Mouse (Mus musculus) heart, postnatal 0 days (tissue): ENCODE data around the gene Slc4a2. TPM values are rescaled to one million over a fixed set of nuclear protein-coding genes. Genes with fewer than 3 reads are reported as not detected.

Experiments
- ATAC-seq: fragments of 200-750 bp; cut with Nextera tagmentation; 2 replicates; pipeline ENCODE4 v1.8.0; 2017; ENCODE audit warnings: low read depth, moderate number of reproducible peaks, moderate library complexity; ENCODE audit not compliant: insufficient read depth
- DNase-seq: peaks from one replicate; pipeline ENCODE4 v3.0.0-alpha.2; 2016; ENCODE audit warnings: low spot score
- H3K27ac ChIP-seq: fragments of 300-500 bp; sonication (generic); 2 replicates; pipeline ENCODE4 v1.5.1; 2014; ENCODE audit warnings: low read depth, mild to moderate bottlenecking
- H3K27me3 ChIP-seq: fragments of 300-500 bp; sonication (generic); 2 replicates; pipeline ENCODE4 v1.6.1; 2014; ENCODE audit warnings: low read length, mixed read lengths; ENCODE audit not compliant: control insufficient read depth, insufficient read depth
- H3K36me3 ChIP-seq: fragments of 300-500 bp; sonication (generic); replicated peaks from 2 replicates; pipeline ENCODE4 v1.6.1; 2014; ENCODE audit warnings: low read length, mixed read lengths; ENCODE audit not compliant: control insufficient read depth, insufficient read depth
- H3K4me1 ChIP-seq: fragments of 300-500 bp; sonication (generic); 2 replicates; pipeline ENCODE4 v1.6.1; 2014; ENCODE audit warnings: antibody characterized with exemption; ENCODE audit not compliant: control insufficient read depth, insufficient read depth
- H3K4me2 ChIP-seq: fragments of 300-500 bp; sonication (generic); 2 replicates; pipeline ENCODE4 v1.6.1; 2014; ENCODE audit warnings: low read depth, mild to moderate bottlenecking, low read length, moderate library complexity
- H3K4me3 ChIP-seq: fragments of 300-500 bp; sonication (generic); 2 replicates; pipeline ENCODE4 v1.5.1; 2014; ENCODE audit warnings: low read depth, low read length
- H3K9ac ChIP-seq: fragments of 300-500 bp; sonication (generic); replicated peaks from 2 replicates; pipeline ENCODE4 v1.6.1; 2014; ENCODE audit warnings: low read depth, low read length, mixed read lengths
- H3K9me3 ChIP-seq: fragments of 300-500 bp; sonication (generic); replicated peaks from 2 replicates; pipeline ENCODE4 v1.6.1; 2016; ENCODE audit warnings: low read length; ENCODE audit not compliant: control insufficient read depth
- CTCF ChIP-seq: IDR thresholded peaks from 2 replicates; pipeline ENCODE4 v1.5.1; 2016; ENCODE audit warnings: antibody characterized with exemption, control low read depth, low read depth
- EP300 ChIP-seq: IDR thresholded peaks from 2 replicates; pipeline ENCODE4 v1.6.1; 2016; ENCODE audit warnings: antibody characterized with exemption, low read depth
- WGBS: fragments of 180-500 bp; shearing (Covaris S2); extraction: QIAGEN DNeasy Blood & Tissue Kit; methylation state at CpG from one replicate; pipeline ENCODE4 v1.1.7; 2014; 5-methylcytosine and 5-hydroxymethylcytosine counted together
- polyA plus RNA-seq: library from polyadenylated mRNA; unstranded; fragments of >200 nt; fragmentation: Nextera tagmentation; extraction: Ambion mirVana; gene quantifications from 2 replicates; pipeline ENCODE4 v1.2.1, GENCODE M21; 2015
- total RNA-seq: library from RNA; depleted of rRNA; stranded (reverse); fragments of >200 nt; gene quantifications from 2 replicates; pipeline ENCODE4 v1.2.3, GENCODE M21; 2014; ENCODE audit warnings: low replicate concordance

The Slc4a2 gene
- total and polyA plus RNA-seq, 2 experiments from 2014 or later = 20.8 to 110 TPM

DNA sequence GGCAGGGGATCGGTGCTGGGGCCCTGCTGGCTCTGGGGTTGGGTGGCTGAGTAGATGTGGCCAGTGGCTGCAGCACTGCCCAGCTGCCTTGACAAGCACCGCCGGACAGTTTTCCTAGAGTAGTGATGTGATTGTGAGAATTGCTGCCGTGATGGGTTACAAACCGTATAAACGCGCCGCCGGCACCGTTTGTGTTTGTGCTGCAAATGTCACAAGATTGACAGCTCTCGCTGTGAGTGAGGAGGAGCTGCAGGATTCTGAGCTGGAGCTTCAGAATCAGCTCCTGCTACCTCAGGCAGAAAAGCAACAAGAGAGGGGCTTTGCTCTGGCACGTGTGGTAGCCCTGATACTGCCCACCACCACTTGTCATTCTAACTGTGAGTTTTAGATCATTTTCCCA, 43.1 kb downstream of the Slc4a2 start:
- Histone ChIP-seq H3K27me3 (no peaks in the 10 kb centered on the region), H3K4me3 (no peak overlapping the region), H3K9me3 (no peaks in the 10 kb centered on the region), H3K4me1 (0 out of 2 replicates have a peak, but pooled peaks cover 2% of the 10 kb centered on the region), H3K27ac (no peak overlapping the region), H3K36me3 (0 out of 2 replicates have a peak, but pooled peaks cover 2% of the 10 kb centered on the region), H3K9ac (no peak overlapping the region), H3K4me2 (no peak overlapping the region)
- DNase-seq (no peak), ATAC-seq (no peak)
- WGBS = 64% methylated on average over 12 of the region's 12 CpGs
- TF ChIP-seq EP300 = no peak
- TF ChIP-seq CTCF = no peak

DNA sequence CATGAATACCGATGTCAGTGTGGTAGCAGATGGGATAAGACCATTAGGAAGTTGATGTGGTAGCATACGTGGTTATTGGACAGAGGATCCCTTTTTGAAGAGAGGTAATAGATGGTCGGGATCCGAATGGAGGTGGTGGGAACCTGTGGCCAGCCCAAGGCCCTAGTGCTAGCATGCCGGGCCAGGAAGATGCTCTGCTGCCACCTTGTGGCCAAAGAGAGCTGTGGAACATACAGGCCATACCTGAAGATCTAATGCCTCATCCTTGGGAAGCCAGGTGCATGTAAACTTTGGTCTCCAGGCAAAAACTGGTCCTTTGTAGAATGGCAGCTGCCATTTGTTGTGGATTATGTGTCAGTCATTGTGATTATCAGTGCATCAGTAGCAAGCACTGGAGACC, 47.0 kb downstream of the Slc4a2 start:
- peak; percentile 57; the same call in 1 of the 2 replicates for ATAC-seq
- peaks cover 14% of the 10 kb centered on the region for H3K4me1 ChIP-seq
- peak; percentile 58 for DNase-seq
- no peak overlapping the region for H3K4me3 ChIP-seq
- TF ChIP-seq EP300 = no peak
- TF ChIP-seq CTCF = peak; percentile 94
- no peaks in the 10 kb centered on the region for H3K36me3 ChIP-seq
- H3K27ac ChIP-seq = no peak overlapping the region
- no peak overlapping the region for H3K4me2 ChIP-seq
- H3K27me3 ChIP-seq = 0 out of 2 replicates have a peak, but pooled peaks cover 3% of the 10 kb centered on the region
- 17% methylated on average over 5 of the region's 5 CpGs for WGBS
- H3K9ac ChIP-seq = no peak overlapping the region
- no peaks in the 10 kb centered on the region for H3K9me3 ChIP-seq

DNA sequence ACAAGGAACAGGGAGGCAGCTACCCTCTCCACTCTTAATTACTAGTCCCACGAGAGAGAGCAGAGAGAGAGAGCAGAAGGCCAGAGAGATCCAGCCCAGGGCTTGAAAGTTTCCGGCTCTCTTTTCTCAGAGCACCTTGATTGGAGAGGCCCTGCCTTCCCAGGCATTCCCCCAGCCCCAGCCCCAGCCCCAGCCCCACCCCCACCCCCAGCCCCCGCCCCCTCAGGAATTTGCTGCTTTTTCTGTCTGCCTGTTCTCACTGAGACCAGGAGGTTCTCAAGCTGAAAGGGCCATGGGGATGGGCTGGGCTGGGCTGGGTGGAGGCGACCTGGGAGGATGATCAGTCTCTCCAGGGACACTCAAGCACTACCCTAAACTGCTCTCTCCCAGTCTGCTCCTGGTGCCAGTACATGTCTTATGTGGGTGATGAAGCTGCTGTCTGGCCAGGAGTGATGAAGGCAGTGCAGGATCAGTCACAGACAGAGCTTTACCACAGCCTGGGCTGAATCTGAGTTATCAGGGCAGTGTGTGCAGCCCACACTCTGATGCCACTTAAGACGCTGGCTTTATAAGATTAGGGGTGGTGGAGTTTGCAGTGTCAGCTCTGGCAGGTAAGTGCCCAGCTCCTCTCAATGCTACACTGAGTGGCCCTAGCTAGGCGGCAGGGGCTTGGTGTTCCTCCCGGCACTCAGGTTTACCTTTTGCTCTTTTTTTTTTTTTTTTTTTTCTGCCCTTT, 49.4 kb downstream of the Slc4a2 start:
- Histone ChIP-seq H3K4me3 (no peak overlapping the region), H3K4me2 (no peak overlapping the region), H3K9ac (no peak overlapping the region), H3K9me3 (no peaks in the 10 kb centered on the region), H3K36me3 (peaks cover 15% of the 10 kb centered on the region), H3K27me3 (0 out of 2 replicates have a peak, but pooled peaks cover 3% of the 10 kb centered on the region), H3K4me1 (peaks cover 14% of the 10 kb centered on the region), H3K27ac (no peak overlapping the region)
- TF ChIP-seq EP300 = no peak
- no peak for TF ChIP-seq CTCF
- ATAC-seq (no peak), DNase-seq (no peak)
- WGBS = 66% methylated on average over 7 of the region's 7 CpGs

DNA sequence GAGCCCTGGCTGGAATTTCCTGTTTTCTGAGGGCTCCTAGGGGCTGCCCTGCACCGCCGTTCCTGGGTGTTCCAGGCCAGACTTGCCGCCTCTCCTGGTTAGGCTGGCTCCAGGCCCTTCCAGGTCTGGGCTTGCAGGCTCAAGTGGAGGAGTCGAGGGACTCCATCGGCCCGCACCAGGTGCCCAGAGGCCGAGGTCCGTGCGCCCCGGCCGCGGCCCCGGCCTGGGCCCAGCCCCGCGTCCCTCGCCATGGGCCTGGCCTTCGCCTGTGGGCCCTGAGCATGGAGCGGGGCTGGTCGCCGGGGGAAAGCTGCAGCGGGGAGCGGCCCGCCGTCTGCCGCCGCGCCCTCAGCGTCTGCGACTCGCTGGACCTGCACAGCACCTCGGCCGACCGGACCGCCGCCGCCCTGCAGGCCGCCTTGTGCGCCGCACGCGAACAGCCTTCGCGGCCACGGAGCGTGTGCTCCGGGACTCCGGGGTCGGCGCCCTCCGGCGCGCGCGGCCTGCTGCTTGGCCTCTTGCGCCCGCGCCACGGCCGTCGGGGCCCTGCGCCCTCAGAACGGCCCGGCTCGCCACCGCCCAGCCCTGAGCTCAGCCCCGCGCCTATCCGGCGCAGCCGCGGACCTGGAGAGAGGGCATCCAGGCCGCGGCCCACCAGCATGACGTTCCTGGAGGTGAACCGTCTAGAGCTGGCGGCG, 50.5 kb downstream of the Slc4a2 start:
- no peak for TF ChIP-seq CTCF
- no peak for TF ChIP-seq EP300
- peaks cover 26% of the 10 kb centered on the region for H3K36me3 ChIP-seq
- peaks cover 14% of the 10 kb centered on the region for H3K4me1 ChIP-seq
- no peaks in the 10 kb centered on the region for H3K9me3 ChIP-seq
- peak; percentile 37 for ATAC-seq
- 8% methylated on average over 65 of the region's 77 CpGs for WGBS
- 0 out of 2 replicates have a peak, but pooled peaks cover 3% of the 10 kb centered on the region for H3K27me3 ChIP-seq
- H3K27ac ChIP-seq = no peak overlapping the region
- no peak for DNase-seq
- peak overlapping the region; percentile 70 for H3K4me2 ChIP-seq
- peak overlapping the region; percentile 36 for H3K9ac ChIP-seq
- peak overlapping the region; percentile 42 for H3K4me3 ChIP-seq

DNA sequence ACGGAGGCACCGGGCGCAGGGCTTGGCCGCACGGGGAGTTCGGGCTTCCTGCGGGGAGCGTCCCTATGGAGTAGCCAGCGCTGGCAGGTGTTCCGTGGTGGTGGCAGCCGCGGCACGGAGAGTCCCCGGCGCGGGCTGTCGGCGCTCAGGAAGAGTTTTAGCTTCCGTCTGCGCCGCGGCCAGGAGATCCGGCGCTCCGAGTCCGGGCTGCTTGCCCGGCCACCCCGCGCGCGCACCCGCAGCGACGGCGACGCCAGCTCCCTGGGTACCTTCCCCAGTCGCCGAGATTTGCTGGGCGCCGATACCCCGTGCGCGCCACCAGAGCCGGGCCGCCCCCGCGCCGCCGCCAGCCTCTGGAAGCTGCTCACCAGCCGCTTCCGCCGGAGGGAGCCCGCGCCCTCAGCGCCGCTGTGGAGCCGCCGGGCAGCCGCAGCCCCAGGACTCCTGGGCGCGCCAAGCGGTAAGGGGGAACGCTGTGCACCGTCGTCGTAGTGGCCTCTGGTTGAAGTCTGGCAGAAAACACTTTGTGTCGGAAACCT, 51.2 kb downstream of the Slc4a2 start:
- Histone ChIP-seq H3K4me3 (peak overlapping the region; percentile 42), H3K36me3 (peaks cover 32% of the 10 kb centered on the region), H3K4me1 (peaks cover 14% of the 10 kb centered on the region), H3K9ac (peak overlapping the region; percentile 36), H3K27ac (no peak overlapping the region), H3K4me2 (peak overlapping the region; percentile 70), H3K27me3 (0 out of 2 replicates have a peak, but pooled peaks cover 3% of the 10 kb centered on the region), H3K9me3 (no peaks in the 10 kb centered on the region)
- 2% methylated on average over 62 of the region's 67 CpGs for WGBS
- TF ChIP-seq CTCF = peak; percentile 17
- TF ChIP-seq EP300 = no peak
- DNase-seq (peak; percentile 39), ATAC-seq (peak; percentile 65)
